Mouse (Mus musculus) retina, postnatal 7 days (tissue): Measurements from ENCODE around the gene Mtmr14.
A peak's percentile ranks its signal among the peaks of the same experiment; 100 is the strongest.

Source experiments
- DNase-seq: peaks from one replicate; pipeline ENCODE4 v3.0.0-alpha.2; 2012; ENCODE audit warnings: low read depth, low spot score

The Mtmr14 gene

DNA sequence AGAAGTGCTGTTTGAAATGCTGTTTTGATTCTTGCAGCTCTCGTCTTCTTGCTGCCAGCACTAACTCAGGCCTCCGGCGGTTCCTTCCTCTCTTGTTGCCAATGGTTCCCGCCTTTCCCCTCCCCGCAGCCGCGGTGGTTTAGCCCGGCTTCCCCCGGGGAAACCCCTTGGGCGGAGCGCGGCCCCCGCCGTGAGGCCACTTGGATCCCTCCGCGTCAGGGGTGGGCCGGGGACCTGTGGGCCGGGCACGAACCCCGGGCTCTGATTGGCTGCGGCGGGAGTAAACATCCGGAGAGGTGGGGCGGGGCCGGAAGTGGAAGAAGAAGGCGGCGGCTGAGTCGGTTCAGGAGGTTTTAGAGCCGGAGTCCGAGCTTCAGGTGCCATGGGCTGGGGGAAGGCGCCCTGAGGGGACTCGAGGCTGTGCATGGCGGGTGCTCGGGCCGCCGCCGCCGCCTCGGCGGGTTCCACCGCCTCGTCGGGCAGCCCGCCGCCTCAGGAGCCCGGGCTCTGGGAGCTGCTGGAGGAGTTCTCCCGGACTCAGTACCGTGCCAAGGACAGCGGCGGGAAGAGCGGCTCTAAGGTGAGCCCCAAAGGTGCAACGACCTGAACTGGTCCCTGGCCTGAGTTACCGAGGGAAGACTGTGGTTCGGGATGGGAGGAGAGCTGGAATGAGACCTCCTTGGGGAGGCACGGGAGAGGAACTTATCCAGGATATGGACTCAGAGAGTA is at the start of gene Mtmr14:
Gene Mtmr14, plus strand, starts transcription at position 302 of the 729 bp plus-strand sequence.
- DNase-seq, result peak; percentile 96

DNA sequence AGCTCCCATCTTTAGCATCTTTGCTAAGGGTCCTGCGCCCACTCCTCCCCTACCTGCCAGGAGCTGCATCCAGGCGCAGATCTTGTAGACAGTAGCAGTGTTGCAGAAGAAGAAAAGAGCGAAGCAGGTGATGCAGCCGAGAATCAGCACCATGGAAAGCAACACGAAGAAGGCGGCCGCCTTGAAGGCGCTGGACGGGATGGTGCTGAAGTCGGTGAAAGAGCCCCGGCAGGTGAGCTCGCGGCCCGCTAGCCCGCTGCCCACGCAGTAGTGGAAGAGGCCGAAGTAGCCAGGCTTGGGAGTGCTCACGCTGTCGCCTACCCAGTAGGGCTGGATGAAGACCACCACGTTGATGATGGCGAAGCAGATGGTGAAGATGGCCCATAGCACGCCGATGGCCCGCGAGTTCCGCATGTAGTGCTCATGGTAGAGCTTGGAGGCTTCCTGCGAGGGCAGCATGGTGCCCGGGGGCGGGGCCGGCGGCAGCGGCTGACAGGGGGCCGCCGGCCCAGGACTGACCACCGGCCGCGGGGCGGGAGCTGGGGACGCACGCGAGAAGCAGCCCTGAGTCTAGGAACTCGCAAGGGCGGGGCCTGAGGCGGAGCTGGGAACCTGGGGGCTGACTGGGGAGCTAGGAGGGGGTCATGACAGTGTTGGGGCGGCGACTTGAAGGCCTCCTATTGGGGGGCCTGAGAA is 43.7 kb upstream of the Mtmr14 start:
- no peak for DNase-seq

DNA sequence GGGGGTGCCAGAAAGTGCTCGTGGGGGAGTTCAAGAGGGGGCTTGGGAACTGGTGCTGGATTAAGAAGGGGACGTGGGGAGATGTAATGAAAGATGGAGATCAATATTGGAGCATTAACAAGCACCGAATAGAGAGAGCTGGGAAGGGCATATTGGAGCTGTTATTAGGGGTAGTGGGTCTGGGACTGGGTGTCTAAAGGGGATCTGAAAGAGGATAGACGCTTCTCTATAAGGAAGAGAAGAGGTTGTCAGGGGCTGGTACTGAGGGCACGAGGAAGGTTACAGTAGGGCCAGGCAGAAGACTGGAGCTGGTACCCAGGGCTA is 43.2 kb upstream of the Mtmr14 start:
- no peak for DNase-seq

DNA sequence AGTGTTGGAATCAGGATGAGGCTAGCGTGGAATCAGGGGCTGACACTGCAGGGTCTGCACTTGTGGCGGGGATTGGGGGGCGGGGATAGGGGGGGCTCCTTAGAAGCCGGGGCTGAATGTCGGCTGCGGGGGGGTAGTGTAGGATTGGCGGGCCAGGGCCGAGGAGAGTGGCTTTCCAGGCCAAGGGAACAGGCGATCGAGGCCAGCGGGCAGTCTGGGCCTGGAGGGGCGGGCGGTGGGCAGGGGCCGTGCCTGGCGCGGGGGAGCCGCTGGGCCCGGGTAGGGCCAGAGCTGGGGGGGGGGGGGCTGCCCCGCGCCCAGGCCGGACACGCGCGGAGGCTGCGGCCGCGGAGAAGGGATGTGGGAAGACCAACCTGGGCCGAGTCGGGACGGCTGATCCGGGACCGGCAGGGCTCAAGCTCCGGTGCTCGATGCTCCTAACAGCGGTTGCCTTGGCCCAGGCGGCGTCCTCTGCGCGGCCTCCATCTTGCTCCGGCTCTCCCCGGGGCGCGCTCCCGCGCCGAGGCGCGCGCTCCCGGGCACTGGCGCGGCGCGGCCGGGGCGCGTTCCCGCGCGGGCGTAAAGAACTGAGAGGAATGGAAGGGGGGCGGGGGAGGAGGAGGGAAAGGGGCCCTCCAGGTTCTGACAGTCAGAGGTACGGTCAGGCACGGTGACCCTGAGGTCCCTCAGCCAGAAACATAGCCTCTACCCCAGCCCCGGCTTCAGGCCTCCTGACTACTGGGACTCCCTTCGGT is 42.6 kb upstream of the Mtmr14 start, which contains the start of gene Lhfpl4:
Gene Lhfpl4, minus strand, starts transcription at position 544 of the 755 bp plus-strand sequence.
- peak; percentile 47 for DNase-seq

DNA sequence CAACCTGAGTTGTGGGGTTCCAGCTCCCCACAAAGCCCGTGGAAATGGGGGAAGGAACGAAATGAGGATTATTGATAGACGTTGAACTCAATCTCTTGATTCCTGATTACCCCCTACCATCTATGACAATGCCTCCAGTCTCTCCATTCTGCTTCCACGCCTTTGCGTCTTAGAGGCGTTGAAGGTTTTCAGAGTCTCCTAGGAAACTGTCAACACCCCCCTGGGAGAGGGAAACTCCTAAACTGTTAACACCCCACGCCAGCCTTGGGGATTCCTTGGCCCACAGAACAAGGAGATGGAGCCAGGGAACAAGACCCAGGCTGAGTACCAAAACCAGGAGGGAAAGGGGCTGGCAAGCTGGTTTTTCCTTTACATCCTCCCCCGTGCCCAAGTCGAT is 42.0 kb upstream of the Mtmr14 start:
- DNase-seq, result no peak

DNA sequence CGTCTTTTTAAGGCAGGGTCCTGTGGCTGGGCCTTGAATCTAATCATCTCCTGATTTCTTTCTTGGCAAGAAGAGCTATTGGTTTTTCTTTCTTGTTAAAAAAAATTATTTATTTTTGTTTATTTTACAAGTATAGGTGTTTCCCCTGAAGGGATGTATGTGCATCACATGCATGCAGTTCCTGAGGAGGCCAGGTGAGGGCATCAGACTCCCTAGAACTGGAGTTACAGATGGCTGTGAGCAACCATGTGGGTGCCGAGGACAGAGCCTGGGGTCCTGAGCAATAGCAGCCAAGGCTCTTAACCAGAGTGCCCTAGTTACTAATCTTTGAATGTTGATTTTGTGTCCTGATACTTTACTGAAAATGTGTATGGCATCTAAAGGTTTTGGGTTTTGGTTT is 21.4 kb upstream of the Mtmr14 start:
- no peak for DNase-seq

DNA sequence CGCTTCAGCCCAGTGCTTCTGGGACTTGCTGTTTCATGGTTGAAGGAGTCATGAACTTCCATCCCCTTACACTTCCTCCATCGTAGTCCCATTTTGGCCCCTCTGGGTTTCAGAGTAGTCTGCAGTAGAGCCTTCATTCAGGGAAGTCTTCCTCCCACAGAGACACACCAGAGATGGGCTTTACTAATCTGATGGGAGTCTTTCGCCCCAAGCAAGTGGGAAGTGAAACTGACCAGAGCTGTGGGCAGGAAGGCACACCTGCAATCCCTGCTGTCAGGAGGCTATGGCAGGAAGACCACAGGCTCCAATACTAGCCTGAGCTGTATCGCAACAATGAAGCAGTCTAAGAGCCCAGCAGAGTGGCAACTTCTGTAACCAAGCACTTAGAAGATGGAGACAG is 11.8 kb upstream of the Mtmr14 start:
- no peak for DNase-seq

DNA sequence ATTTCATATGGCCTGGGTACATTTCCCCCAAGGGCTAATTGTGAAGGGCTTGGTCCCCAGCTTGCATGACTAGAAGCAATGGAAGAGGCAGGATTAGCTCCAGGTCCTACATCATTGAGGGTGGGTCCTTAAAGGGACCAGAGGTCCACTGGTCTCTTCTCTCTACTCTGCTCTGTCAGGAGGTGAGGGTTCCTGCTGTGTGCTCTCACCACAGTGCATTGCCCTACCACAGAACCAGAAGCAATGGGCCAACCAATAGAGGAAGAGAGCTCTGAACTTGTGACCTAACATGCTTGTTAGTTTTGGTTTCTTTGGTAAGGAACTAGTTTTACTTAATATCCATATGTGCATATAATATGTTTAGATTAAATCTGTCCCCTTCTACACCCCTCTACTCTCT is 10.9 kb upstream of the Mtmr14 start:
- DNase-seq, result no peak

DNA sequence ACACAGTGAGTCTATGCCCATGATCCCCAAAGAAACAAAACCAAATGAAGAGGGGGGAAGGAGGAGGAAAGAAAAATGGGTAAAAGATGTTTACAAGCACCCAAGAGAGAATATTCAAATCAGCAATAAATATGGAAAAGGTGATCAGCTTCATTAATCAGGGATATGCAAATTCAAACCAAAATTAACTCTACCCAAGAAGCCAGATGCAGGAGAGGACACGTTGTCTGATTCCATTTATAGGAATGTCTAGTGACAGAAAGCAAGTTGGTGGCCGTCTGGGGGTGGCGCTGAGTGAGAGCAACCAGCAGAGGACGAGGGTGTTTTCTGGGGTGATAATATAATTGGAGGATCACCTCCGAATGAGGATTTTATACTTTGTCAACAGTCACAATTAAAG is 2.5 kb upstream of the Mtmr14 start:
- DNase-seq, result no peak

DNA sequence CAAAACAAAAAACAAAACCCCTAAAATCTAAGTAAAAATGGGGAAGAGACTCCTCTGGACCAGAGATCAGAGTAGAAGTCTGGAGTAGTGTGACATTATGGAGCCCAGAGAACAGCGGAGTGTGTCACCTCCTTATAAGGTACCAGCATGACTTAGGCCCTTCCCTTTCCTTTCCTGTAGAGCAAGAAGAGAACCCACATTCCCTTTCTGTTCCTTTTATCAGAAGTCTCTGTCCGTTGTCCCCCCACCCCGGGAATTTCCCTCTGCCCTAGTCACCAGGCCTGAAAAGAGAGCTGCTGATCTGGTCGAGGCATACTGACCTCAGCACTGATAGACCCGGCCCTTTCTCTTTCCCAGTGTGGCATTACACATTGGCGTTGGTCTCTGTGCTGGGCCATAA is 799 bp downstream of the Mtmr14 start:
- no peak for DNase-seq

DNA sequence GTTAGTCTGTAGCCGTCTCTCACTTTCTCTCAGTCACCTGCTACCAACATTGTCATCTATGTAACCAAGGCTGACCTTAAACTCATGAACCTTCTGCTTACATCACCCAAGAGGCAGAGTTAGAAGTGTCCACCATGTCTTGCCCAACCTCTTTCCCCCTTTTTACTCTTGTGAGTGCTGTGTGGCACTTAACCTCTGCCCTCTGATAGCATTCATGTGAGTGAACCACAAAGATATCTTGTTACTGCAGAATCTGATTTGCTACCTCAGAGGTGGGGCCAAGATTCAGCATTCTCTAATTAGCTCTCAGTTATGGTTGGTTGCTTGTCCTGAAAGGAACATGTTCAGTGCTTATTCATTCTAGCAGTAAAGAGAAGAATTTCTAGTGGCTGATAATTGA is 5.1 kb downstream of the Mtmr14 start:
- DNase-seq, result no peak

DNA sequence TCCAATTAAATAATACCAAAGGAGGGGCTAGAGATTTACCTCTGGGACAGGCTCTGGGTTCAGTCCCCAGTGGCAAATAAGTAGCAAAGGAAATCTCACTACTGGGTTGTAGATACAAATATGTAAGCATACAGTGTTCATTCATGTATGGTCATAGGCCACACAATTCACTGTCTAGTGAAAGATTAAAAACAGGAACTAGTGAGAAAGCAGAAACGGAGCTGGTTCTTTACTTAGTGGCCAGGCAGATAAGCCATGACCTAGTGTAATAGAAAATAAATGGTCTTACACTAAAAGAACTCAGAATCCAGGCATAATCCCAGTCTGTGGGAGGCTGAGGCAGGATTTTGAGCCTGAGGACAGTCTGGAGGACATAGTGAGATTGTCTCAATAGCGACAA is 7.9 kb downstream of the Mtmr14 start:
- DNase-seq, result no peak

DNA sequence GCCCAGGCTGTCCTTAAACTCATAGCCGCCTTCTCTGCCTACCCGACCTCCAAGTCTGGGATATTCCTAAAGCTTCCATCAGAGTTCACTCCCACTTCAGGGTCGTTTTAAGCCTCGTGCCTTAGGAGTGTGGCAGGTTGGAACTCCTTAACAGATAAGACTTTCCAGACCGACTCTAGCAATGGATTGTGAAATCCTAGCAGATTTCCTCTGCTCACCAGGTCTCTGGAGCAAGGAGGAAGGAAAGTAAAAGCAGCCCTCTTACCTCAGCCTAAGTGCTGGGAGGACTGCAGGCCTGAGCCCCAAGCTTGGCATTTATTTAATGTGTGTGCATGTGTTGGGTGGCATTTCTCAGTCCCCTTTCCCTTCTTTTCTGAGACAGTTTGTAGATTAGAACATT is 13.1 kb downstream of the Mtmr14 start:
- DNase-seq, result no peak

DNA sequence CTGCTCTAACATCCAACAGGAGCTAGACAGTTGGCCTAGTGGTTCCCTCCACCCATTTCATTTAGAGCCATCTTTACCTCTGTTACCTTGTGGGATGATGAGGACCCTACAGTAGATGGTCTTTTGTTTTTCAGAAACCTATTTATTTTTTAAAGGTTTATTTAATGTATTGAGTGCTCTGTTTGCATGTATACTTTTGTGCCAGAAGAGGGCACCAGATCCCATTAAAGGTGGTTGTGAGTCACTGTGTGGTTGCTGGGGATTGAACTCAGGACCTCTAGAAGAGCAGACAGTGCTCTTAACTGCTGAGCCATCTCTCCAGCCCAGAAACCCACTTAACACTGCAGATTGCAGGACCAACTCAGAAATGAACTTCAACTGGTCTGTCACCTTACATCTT is 14.3 kb downstream of the Mtmr14 start:
- no peak for DNase-seq

DNA sequence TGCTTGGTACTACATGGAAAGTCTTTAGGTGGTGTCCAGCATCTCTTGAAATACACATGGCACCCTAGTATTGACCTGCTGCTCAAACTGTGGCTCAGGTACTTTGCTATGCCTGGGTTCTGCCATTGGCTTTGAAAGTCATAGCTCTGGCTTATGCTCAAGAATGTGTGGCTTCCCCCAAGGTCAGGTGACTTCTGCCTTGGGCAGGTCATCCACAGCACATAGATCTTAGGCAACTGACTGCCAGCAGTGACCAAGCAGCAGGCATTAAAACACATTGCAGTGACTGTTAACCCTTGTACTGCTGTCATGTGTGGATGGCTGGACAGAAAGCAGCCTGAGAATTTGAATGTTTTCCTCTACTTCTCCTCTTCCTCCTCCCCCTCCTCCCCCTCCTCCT is 17.3 kb downstream of the Mtmr14 start:
- DNase-seq, result no peak

DNA sequence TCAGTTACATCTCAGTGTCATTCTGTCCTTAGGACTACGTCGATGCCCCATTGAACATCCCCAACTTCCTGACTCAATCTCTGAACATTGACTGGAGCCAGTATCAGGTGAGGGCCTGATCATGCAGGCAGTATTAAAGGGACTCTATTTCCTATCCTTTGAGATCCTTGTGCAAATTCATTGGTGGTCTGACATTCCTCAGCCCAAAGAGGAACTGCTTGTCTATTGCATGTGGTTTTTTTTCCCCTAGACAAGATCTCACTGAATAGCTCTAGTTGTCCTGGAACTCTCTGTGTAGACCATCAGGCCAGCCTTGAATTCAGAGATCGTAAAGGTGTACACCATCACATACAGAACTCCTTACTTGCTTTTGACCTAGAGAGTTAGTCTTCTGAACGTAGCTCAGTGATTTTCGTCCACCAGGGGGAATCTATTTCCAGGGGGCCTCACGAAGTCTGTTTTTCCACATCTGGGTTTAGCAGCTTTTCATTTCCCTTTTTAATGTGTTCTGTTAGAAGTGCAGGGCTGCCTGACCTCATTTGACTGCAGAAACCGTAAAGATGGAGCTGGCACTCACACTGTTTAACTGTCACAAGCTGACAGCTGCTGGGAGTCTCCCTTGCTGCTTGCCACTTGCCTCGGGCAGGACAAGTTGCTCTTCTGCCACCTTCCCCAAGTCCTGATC is 23.7 kb downstream of the Mtmr14 start:
- no peak for DNase-seq

DNA sequence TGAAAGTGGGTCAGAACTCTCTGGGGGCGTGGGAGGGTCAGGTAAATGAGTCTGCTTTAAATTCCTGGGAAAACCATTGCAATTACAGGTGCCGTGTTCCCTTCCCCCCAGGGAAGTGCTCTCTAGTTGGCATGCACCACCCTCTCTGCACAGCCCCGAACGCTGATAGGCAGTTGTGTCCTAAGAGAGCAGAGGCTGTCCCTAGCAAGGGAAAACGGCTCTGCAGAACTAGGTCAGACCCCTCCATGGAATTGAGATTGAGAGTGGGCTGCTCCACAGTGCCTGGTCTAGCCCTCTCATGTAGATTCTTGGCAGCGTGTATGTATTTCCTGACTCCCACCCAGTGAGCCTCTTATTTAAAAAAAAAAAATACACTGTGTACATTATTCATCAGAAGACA is 25.9 kb downstream of the Mtmr14 start:
- DNase-seq, result no peak

DNA sequence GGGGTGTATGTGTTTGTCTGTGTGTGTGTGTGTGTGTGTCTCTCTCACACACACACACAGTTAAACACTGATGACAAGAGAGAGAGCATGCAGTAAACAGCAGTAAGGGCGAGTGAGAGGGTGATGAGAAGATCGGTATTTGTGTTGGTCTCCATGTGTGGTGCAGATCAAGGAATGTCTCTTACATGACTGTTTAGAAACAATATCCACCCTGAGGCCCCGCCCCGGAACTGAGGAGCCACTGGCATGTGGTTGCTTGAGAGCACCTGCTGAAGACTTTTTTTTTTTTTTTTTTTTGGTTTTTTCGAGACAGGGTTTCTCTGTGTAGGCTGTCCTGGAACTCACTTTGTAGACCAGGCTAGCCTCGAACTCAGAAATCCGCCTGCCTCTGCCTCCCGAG is 26.8 kb downstream of the Mtmr14 start:
- no peak for DNase-seq

DNA sequence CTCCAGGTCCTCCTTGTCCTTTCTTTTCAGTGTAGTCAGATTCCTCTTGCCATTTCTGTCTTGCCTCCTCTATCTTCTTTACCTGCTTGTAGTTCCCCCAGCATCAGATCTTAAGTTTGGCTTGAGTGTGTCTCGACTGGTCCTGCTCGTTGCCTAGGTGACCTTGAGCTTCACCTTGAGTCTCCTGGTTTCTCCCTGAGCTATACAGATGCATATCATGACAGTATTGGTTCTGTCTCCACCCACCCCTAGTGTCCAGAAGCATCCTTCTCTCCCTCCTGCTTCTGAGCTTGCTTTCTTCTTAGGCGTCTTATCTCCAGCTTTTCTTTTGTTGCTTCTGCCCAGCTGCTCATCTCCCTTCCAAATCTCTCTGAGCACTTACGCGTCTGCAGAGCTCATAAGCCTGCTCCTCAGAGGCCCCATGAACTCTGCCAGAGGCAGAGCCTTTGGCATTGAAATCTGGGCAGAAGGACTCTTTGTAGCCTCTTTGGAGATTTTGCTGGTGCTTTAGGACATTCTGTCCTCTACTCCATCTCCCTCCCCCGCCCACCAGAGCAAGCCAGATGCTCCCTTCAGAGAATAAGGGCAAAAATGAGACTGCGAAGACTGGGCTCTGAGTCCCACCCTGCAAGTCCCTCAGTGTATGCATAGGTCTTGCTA is 29.5 kb downstream of the Mtmr14 start:
- no peak for DNase-seq

DNA sequence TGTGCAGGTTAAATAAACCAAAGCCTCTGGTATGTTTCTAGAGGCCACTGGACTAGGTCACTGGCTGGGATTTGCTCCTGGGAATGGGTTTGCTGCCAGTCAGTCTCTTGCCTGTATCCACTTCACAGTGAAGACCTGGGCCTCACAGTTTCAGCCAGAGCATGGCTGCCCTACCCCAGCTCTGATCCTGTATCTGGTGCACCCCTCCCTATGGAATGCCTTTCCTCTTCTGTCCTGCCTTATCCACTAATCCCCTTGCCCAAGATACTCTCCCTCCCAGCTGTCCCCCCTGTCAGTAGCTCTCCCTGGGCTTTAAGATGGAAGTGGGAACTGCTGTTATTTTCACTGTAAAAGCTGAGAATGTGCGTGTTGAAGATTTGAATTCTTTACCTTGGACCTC is 30.3 kb downstream of the Mtmr14 start:
- no peak for DNase-seq

DNA sequence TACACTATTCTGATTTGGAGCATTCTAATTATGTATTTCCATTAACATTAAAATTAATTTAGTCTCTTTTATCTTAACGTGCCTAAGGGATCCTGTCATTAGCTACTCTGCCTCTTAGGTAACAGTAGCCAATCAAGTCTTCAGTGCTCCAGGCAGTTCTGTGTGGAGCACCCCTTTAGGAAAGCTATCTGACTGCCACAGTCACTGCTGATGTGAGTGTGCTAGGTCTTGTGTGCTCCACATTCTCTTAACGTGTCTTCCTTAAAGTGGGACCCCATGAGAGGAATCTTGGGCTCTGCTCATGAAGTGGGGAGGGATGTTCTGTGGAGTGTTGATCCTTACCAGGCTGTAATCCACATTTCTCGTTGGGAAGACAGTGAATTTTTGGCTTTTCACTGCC is 34.7 kb downstream of the Mtmr14 start:
- DNase-seq, result no peak

DNA sequence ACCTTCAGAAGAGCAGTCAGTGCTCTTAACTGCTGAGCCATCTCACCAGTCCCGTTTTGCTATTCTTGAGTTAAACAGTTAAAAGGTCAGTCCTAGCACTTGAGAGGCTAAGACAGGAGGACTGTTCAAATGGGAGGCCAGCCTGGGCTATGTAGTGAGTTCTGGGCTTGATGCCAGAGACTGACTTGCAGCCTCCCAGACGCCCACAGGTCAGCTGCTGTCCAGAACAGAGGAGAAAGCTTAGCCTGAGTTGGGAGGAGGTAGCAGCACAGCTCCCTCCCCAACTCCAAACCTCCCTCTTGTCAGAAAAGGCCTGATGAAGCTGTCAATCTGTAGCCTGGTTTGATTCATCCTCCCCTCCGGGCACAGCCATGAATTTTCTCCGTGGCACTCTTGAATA is 39.2 kb downstream of the Mtmr14 start:
- no peak for DNase-seq
